22 mouse cellular contexts compared by ENCODE assay signal in genomic region chr19:49931202-49931601, GRCm38 (mm10).
DNase-seq lines count a peak whose midpoint lies in the region; ATAC-seq and TF ChIP-seq lines count a peak whose summit lies in the region.
"Had no signal": no experiment of that assay in that cellular context is flagged by ENCODE, and none has a peak within 500 bp of the region (broad histone marks: within the 10 kb centered on the region; RNA-seq: fewer than 3 reads in every experiment).

No protein-coding gene starts in this region.

- WGBS in forebrain, postnatal 0 days = 51% methylated on average over 3 of the region's 3 CpGs
- 50% methylated on average over 3 of the region's 3 CpGs for WGBS in forebrain, embryonic 11.5 days

- H3K4me1 ChIP-seq in forebrain, postnatal 0 days (ENCODE audit: insufficient read depth) = no peaks in the 10 kb centered on the region
- no peaks in the 10 kb centered on the region for H3K4me1 ChIP-seq in forebrain, embryonic 11.5 days (replicated peaks; ENCODE audit: control insufficient read depth, insufficient read depth, low read length)
- H3K4me1 ChIP-seq: embryonic facial prominence, embryonic 13.5 days; heart, embryonic 13.5 days; hindbrain, embryonic 13.5 days; midbrain, embryonic 10.5 days had no signal

- no peaks in the 10 kb centered on the region for H3K27me3 ChIP-seq in forebrain, postnatal 0 days (ENCODE audit: insufficient read depth, low read length)
- H3K27me3 ChIP-seq in forebrain, embryonic 11.5 days (ENCODE audit: control insufficient read depth, insufficient read depth, low read length) = no peaks in the 10 kb centered on the region
- H3K27me3 ChIP-seq: embryonic facial prominence, embryonic 13.5 days; heart, embryonic 13.5 days; hindbrain, embryonic 13.5 days had no signal

- no peaks in the 10 kb centered on the region for H3K36me3 ChIP-seq in forebrain, postnatal 0 days (ENCODE audit: insufficient read depth)
- H3K36me3 ChIP-seq in forebrain, embryonic 11.5 days (ENCODE audit: control insufficient read depth, insufficient read depth, low read length) = no peaks in the 10 kb centered on the region
- H3K36me3 ChIP-seq: embryonic facial prominence, embryonic 13.5 days; heart, embryonic 13.5 days; hindbrain, embryonic 13.5 days; midbrain, embryonic 10.5 days had no signal

- H3K9ac ChIP-seq in forebrain, postnatal 0 days = no peak overlapping the region
- H3K9ac ChIP-seq in forebrain, embryonic 11.5 days (ENCODE audit: low read length) = no peak overlapping the region
- H3K9ac ChIP-seq: embryonic facial prominence, embryonic 13.5 days; heart, embryonic 13.5 days; hindbrain, embryonic 13.5 days had no signal

- no peak overlapping the region for H3K4me2 ChIP-seq in forebrain, postnatal 0 days (ENCODE audit: low read depth)
- H3K4me2 ChIP-seq in forebrain, embryonic 11.5 days (ENCODE audit: low read depth, low read length, severe bottlenecking) = no peak overlapping the region
- H3K4me2 ChIP-seq: embryonic facial prominence, embryonic 13.5 days; heart, embryonic 13.5 days; hindbrain, embryonic 13.5 days had no signal

- no peak overlapping the region for H3K4me3 ChIP-seq in forebrain, postnatal 0 days (ENCODE audit: low read depth, low read length)
- H3K4me3 ChIP-seq in forebrain, embryonic 11.5 days (ENCODE audit: low read depth, low read length) = no peak overlapping the region
- H3K4me3 ChIP-seq: embryonic facial prominence, embryonic 13.5 days; heart, adult 2 months; heart, embryonic 13.5 days; hindbrain, embryonic 13.5 days; midbrain, embryonic 10.5 days had no signal

- no peaks in the 10 kb centered on the region for H3K9me3 ChIP-seq in forebrain, postnatal 0 days (ENCODE audit: low read length)
- H3K9me3 ChIP-seq in forebrain, embryonic 11.5 days (ENCODE audit: control insufficient read depth, low read length) = no peaks in the 10 kb centered on the region
- H3K9me3 ChIP-seq: embryonic facial prominence, embryonic 13.5 days; heart, embryonic 13.5 days; hindbrain, embryonic 13.5 days; midbrain, embryonic 10.5 days had no signal

- H3K27ac ChIP-seq in forebrain, postnatal 0 days (ENCODE audit: low read depth, low read length) = no peak overlapping the region
- H3K27ac ChIP-seq in forebrain, embryonic 11.5 days (ENCODE audit: low read depth, low read length) = no peak overlapping the region
- H3K27ac ChIP-seq: embryonic facial prominence, embryonic 13.5 days; heart, adult 2 months; heart, embryonic 13.5 days; hindbrain, embryonic 13.5 days; midbrain, embryonic 10.5 days had no signal

- ATAC-seq in forebrain, postnatal 0 days = no peak
- ATAC-seq in forebrain, embryonic 11.5 days (replicated peaks; ENCODE audit: low FRiP score) = no peak
- ATAC-seq: CD4-positive, CD25-positive, alpha-beta regulatory T cell, adult 4 months; forebrain, embryonic 16.5 days; lung, postnatal 0 days had no signal

- peak; percentile 57 for TF ChIP-seq CTCF in forebrain, postnatal 0 days (IDR thresholded peaks at IDR 0.05; ENCODE audit: low read depth)

- DNase-seq in forebrain, postnatal 0 days = peak; percentile 25
- DNase-seq in forebrain, embryonic 11.5 days (ENCODE audit: low spot score) = no peak
- peak; percentile 11 to 14 for DNase-seq in layer of hippocampus, postnatal 10 days (ENCODE audit: low spot score in 2 of 2)
- no peak for DNase-seq in layer of hippocampus, postnatal 36 days
- DNase-seq in retina, embryonic 14.5 days (ENCODE audit: low spot score) = peak; percentile 9
- DNase-seq in retina, postnatal 1 day = no peak
- no peak for DNase-seq in adrenal gland, adult 2 months
- DNase-seq: cerebellum, adult 18-20 months; cerebellum, postnatal 14 days; gastrocnemius, postnatal 36 days; heart, adult 2 months; heart, postnatal 14 days; kidney, adult 8-10 months; kidney, postnatal 14 days; thymus, adult 2 months had no signal

Comparison
In these comparisons a context has a peak if more than half of its experiments do, and no peak if none do; other contexts are left out.
1. DNase-seq: peak in forebrain, postnatal 0 days (single experiment), layer of hippocampus, postnatal 10 days (2 of 2) and retina, embryonic 14.5 days (single experiment); none in forebrain, embryonic 11.5 days (single experiment), layer of hippocampus, postnatal 36 days (0 of 2), retina, postnatal 1 day (single experiment) and adrenal gland, adult 2 months (single experiment).